Mouse (Mus musculus) CD4-positive, CD25-positive, alpha-beta regulatory T cell, adult 4 months (primary cell): ENCODE results near the gene Plppr3. TPM values are rescaled to one million over a fixed set of nuclear protein-coding genes. Genes with fewer than 3 reads are reported as not detected.
A peak's percentile ranks its signal among the peaks of the same experiment; 100 is the strongest.

Experiments
- ATAC-seq: one replicate; pipeline ENCODE4 v1.8.0; 2017
- polyA plus RNA-seq, 2 experiments: library from polyadenylated mRNA; unstranded; fragments of 100-300 nt; shearing (Covaris generic); gene quantifications; one replicate each; pipeline ENCODE4 v1.2.1; 2017

Gene Plppr3
- polyA plus RNA-seq, 2 experiments from 2014 or later = 2.1 to 4.5 TPM

DNA sequence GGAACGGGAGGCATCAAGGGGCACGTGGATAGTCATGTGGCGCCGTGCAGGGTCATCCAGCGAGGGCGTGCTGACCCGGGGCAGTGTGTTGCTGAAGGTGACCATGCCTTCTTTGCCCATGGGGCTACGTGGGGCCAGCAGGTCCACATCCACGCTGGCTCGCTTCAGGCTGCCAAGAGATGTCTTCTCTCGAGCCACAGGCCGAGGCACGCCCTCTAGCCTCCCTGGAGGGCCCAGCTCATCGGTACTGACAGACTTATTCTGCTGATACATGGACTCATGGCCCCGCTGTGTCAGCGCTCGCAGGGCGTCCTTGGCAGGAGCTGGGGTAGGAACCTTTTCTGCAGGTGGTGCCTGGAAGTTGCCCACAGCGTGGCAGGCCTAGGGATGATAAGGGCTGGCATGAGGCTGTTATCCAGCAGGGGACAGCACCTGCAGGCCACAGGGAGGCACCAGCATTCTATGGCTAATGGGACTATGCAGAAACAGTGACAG is 8.6 kb downstream of the Plppr3 start:
- no peak for ATAC-seq

DNA sequence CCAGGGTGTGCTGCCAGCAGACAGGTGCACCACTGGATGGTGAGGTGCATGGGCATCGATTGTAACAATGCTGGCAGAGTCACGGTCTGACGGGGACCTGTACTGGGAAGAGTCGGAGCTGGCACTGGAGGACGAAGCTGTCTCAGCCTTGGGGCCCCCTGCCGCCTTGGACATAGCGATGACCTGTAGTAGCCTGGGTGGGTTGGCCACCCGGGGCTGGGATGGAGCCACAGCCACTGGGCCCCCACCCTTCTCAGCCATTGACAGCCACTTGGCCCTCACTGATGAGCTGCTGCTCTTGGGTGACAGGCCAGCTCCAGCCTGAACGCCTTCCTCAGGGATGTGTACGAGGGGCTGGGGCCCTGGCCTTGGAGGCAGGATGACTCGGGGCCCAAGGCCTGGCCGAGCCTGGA is 9.2 kb downstream of the Plppr3 start:
- ATAC-seq = no peak

DNA sequence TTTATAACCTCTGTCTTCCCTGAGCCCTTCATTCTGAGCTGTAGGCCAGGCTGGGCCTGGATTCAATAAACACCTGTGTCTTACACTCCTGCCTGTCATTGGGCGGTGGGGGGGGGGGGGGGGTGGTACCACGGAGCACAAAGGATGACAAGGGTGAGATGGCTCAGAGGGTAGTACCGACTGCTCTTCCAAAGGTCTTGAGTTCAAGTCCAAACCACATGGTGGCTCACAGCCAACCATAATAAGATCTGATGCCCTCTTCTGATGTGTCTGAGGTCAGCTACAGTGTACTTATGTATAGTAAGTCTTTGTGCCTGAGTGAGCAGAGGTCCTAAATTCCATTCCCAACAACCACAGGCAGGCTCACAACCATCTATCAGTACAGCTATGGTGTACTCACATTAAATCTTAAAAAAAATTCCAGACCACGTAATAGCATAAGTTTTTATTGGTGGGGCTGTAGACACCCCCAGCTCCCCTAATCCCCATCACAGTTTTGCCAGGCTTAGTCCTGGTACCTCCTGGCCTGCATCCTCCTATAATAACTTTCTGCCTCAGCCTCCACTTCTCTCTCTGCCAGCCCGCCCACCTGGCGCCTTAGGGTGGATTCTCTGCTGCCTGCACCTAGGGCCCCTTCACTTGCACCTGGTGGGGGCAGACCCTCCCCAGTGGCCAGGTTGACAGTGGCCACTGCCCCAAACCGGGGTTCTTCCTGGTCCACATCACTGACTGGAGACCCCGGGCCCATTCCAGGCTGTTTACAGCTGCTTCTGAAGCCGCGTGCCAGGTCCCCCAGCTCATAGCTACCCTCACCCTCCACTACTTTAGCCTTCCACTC is 9.9 kb downstream of the Plppr3 start:
- no peak for ATAC-seq

DNA sequence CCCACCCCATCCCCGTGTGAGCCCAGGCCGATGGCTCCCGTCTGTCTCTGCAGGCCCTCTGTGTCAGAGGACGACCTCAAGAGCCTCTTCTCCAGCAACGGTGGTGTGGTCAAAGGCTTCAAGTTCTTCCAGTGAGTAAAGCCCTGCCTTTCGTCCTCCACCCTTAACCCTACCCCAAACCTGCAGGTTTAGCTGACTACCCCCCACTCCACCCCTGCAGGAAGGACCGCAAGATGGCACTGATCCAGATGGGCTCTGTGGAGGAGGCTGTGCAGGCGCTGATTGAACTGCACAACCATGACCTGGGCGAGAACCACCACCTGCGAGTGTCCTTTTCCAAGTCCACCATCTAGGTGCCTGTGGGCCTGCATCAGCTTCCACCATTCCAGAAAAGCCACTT is 11.5 kb downstream of the Plppr3 start:
- no peak for ATAC-seq

DNA sequence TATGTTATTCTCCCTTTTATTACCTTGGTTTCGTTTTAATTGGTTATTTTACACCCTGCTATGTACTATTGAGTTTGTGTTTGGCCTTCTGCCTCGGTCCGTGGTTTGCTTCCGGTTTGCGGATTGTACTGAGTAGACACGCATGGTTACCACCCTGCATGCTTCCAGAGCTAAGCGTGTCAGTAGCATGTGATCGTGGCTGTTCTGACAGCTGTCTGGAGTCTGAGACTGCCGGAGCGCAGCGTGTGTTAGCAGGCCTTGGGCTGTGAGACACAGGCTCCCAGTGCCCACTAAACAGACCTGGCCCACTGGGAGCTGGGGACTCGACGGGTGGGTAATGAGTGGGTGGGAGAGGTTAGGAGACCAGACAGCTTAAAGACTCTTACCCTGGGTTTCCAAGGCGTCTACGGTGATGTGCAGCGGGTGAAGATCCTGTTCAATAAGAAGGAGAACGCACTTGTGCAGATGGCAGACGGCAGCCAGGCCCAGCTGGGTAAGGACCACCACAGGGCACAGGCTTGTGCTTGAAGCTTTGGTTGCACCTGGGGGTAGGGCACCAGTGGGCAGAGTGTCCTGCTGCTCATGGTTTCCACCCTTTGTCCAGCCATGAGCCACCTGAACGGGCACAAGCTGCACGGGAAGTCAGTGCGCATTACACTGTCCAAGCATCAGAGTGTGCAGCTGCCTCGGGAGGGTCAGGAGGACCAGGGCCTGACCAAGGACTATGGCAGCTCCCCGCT is 12.2 kb downstream of the Plppr3 start:
- no peak for ATAC-seq

DNA sequence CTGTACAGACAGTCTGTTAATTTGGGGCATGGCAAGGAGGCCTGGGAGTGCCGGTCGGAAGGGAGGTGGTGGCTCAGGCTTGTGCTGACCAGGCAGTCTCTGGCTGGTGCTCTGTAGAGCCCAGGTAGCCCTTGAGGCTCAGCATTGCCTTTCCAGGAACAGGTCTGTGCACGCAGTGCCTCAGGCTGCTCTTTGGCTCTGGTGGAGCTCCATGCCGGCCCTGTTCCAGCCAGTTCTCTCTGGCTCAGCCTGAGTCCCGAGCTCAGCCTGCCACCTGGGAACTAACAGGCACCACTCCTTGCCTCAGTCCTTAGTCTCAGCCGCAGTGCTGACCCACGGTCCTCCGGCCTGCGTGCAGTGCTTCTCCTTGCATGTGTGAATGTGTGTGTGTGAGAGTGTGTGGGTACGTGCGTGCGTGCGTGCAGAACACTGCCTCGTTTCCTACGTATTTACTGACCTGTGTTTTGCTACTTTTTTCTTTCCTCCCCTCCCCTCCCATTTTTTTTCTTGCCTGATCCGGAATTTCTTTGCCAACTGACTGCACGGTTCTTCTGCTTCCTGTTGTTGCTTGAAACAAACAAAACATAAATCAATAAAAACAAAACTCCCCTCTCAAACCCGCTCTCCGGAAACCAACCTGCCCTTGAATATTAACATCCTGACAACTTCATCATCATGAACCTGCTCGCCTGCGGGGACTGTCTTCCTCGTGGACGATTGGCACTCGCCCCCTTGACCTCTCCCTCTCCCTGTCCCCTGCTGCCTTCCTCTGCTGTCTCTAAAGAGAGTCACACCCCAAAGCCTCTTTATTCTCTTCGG is 13.0 kb downstream of the Plppr3 start:
- ATAC-seq = no peak

DNA sequence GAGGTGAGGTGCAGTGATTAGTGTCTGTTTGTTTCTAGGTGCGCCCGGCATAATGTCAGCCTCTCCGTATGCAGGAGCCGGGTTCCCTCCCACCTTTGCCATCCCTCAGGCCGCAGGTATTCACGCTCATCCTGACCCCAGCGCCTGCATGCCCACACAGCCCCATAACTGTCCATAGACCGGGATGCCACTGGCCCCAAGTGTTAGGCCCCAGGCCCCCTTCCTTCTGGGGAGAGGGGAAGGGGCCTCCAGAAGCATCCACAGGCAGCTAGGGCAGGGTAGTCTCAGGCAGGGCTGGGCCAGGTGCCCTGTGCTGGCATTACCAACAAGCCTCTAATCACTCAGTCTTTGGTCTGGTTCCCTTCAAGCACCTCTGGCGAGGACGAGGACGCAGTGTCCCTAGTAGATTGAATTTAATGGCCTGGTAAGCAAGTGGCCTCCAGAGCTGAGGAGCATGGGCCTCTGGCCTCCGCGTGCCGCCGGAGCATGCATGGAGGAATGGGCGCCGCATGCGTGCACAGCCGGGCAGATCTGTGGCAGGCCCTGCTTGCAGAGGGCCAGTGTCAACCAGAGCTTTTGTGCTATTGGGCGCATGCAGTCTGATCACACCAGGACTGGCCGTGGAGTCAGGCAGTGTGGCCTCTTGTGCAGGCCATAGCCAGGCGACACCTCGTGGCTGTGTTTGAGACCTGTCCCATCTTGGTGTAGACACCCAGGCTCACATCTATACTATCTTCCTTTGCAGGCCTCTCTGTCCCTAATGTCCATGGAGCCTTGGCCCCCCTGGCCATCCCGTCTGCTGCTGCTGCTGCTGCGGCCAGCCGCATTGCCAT is 14.1 kb downstream of the Plppr3 start:
- ATAC-seq = no peak

DNA sequence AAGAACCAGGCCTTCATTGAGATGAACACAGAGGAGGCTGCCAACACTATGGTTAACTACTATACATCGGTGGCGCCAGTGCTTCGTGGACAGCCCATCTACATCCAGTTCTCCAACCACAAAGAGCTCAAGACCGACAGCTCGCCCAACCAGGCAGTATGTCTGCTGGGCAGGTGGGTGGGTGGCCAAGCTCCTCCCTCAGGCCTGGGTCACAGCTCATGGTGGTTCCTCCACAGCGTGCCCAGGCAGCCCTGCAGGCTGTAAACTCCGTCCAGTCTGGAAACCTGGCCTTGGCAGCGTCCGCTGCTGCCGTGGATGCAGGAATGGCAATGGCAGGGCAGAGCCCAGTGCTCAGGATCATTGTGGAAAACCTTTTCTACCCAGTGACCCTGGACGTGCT is 15.3 kb downstream of the Plppr3 start:
- no peak for ATAC-seq

DNA sequence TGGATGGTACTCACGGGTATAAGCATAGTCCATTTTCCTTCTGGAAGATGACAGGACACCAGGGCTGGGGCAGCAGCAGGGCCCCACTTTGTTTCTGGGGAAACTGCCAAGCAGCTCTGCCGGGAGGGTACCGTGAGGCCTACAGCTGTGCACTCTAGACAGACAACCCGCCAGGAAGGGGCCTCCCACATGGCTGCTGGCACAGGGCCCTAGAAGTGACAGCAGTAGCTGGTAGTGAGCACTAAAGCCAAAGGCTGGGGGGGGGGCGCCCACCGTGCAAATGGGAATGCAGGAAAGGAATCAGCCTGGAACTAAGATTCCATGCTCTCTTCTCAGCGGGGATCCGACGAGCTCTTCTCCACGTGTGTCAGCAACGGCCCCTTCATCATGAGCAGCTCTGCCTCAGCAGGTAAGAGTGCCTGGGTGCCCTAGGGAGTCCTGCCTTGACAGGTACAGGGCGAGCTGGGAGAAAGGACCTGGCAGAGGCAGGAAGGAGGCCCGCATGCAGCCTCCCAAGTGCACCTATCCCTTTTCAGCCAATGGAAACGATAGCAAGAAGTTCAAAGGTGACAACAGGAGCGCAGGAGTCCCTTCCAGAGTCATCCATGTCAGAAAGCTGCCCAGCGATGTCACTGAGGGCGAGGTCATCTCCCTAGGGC is 15.9 kb downstream of the Plppr3 start:
- ATAC-seq = no peak

DNA sequence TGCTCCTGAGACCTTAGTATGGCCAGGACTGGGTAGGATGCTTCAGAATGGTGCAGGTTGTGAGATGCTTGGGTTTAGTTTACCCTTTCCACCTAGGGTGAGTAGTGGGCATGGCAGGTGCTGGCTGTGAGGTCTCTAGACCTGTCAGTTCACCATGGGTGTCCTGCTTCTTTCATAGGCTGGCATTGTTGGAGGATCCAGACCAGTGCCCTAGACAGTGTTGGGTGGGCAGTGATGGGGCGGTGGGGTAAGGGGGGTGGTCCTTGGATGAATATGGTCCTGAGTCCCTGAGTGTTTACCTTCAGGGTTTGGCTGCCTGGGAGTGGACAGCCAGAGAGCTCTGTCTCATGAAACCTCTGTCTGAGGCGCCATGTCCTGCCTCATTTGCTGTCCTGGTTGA is 16.5 kb downstream of the Plppr3 start:
- no peak for ATAC-seq

DNA sequence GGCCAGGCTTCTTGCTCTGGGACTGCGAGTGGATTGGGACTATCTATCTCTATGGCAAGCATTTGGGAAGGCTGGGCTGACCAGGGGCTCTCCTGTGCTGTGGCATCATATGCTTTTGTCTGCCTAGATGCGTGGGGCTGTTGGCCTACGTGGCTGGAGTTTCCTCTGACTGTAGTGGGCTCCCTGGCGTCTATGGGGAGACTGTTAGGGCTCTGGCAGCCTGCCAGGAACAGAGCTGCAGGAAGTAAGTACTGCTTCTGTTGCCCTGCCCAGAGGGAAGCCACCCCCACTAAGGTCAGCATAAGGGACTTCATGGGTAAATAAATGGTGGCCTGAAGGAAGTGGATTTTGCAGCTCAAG is 17.0 kb downstream of the Plppr3 start:
- no peak for ATAC-seq

DNA sequence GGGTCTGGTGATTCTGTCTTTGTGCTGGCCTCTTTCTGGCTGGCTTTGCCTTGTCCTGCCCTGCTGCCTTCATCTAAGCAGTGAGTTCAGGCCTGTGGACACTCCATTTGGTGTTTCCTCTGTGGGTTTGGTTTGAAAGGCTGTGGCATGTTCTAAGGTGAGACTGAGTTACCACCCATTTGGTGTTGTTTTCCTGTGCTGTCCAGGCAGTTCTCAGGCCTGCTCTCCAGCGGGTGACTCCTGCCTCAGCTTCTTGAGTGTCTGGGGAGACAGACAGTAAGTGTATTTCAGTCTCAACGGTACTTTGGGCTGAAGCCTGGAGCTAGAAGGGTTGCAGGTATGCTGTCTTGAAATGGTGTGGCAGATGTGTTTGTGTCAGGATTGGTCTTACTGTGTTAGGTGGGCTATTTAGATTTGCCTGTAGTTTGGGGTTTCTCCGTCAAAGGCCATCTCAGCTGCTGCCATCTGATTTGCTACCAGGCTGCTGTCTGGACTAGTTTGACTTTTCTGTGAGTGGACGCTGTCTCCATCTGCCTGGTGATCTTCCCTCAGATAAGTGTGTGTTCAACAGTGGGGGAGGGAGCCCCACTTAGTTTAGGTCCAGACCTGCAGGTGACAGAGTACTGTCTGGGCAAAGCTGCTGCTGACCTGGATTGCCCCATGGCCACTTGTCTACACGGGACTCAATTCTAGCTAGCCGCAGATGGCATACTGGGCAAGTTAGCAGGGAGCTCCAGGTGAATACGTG is 17.6 kb downstream of the Plppr3 start:
- ATAC-seq = no peak

DNA sequence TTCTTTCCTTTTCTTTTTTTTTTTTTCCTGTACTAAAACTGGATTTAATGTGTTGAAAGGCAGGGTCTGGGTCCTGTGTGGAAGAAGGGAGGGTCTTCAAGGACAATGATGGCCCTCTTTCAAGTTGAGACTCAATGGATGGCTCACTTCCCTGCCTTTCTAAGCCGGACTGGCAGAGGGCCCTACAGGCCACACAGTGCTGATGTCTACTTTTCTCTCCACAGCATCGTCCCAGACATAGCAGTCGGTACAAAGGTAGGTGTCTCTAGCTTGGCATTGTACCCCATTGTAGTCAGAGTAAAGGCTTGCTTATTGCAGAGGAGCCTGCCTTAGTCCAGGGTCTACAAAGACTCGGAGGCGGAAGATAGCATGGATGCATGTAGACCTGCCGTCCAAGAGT is 18.2 kb downstream of the Plppr3 start:
- ATAC-seq = no peak

DNA sequence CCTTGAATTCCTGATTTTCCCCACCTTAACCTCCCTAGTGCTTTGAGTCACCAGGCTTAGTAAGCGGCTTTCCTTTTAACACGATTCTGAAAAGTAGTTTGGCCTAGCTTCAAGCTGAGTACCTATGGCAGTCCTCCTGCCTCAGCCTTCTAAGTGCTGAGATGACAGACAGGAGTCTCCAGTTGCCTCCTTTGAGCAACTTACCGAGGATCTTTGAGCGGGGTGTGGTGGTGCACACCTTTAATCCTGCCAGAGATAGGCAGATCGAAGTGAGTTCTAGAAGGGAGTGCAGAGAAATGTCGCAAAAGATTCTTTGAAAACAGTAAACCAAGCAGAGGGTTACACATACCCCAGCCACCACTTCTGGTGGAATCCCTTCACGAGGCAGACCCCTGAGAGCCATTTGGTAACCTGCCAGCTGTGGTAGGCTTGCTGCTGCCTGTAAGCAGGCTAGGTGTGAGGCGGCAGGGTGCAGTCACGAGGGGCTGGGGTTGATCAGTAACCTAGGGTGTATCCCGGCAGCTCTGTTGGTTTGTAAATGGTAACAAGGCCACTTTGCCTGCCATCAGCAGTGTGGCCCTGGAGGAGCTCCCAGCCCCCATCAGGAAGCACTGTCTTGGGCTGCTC is 18.8 kb downstream of the Plppr3 start:
- no peak for ATAC-seq

DNA sequence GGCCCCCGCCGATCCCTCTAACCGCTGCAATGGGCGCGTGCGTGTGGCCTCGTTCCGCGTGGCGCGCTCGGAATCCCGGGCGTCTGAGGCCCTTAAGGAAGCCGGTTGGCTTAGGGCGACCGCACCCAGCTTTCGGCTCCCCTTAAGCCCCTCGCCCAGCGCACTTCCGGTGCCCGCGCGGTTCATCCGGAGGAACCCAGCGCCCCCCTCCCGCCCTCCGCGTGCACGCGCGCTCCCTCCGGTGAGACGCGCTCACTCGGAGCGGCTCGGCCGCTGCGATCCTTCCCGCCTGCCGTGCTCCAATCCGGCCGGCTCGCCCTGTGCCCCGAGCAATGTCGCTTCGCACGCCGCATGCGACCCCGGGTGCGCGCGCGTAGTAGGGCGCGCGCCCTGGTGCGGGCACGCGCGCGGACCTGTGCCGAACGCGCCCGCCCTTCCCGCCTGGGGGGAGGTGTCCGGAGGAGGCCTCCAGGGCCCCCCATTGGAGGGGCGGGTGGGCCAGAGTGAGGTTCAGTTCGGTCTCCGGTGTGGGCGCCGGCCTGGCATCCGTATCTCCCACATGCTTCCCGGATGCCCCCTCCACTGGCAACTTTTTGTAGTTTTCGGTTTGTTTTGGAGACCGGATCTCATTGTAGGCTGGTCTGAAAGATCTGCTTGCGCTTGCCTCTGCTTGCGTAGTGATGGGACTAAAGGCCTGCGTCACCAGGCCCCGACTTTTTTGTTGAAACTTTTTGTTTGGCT is 19.5 kb downstream of the Plppr3 start:
- peak; percentile 25 for ATAC-seq

DNA sequence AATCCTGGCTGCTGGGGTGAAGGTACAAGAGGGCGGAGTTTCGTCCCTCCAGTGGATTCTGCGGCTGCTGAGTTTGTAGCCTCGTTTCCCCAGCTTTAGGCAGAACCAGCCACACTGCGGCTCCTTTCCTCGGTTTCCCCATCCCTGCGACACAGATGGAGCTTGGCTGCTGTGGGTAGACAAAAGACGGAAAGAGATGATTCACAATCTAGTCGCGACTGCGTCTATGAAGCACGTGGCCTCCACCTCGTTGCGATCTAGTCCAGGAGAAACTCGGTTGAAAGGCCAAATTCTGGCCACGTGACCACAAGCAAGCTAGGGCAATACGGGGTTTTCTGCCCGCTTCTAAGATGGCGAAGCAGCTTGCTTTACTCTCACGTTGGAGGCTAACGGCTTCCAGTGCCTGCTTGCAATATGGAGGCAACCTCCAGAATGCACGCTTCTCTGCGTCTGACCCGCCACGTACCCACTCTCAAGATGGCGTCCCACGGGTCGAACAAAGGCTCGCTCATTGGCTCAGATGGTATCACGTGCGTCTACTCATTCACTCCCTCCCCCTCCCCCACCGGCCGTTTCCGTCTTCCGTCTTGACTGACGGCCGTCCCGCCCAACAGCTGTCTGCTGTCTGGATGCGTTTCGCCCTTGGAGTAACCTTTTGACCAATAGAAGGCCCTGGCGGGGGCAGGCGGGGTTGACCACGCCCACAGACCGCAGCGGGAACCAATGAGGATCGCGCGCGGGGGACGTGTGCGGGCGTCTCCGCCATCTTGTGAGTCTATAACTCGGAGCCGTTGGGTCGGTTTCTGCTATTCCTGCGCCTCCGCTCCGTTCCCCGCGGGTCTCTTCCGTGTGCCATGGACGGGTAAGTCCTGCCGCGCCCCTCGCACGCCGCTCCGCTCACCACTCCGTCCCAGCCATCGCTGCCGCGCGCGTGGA is 20.3 kb downstream of the Plppr3 start, which contains the start of gene Ptbp1:
Ptbp1 (plus strand) TSS at position 568 of the 936 bp plus-strand sequence.
- peak; percentile 80 for ATAC-seq

DNA sequence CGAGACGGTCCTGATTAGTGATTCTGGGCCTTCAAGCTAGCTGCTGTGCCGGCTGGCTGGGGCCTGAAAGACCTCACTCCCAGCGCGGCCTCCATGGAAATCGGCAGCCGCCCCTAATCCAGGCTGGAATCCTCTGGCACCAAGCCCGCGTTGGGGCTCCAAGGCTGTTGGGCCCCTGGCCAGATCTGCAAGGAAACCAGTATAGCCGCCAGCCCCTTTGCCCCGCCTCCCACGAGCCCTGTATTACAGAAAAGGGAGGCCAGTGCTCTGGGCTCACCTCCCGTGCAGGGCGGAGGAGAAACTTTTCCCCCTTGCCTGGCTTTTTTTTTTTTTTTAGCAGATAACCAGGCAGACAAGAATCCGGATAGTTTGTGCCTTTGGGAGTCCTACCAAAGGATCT is 21.0 kb downstream of the Plppr3 start:
- no peak for ATAC-seq

DNA sequence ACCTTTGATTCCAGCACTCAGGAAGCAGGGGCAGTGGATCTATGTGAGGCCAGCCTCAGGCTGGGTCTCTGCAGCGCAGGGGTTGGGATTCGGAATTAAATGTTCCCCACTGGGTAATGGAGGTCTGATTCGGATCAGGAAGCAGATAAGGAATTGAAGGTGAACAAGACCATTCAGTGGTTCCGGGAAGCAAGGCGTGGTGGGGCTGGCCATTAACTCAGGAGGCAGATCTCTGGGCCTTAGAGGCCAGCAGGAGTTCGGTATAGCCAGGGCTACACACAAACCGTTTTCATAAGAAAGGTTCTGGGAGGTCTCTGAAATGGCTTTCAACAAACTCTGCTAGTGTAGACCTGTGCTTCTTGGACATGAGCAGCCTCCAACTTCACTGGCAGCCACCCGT is 21.6 kb downstream of the Plppr3 start:
- ATAC-seq = no peak
